Mouse (Mus musculus): ENCODE data around the gene Plxna4. TPM values are rescaled to one million over a fixed set of nuclear protein-coding genes. Genes with fewer than 3 reads are reported as not detected.

Plxna4 gene
- polyA plus RNA-seq, 1 experiment = 0.05 TPM

DNA sequence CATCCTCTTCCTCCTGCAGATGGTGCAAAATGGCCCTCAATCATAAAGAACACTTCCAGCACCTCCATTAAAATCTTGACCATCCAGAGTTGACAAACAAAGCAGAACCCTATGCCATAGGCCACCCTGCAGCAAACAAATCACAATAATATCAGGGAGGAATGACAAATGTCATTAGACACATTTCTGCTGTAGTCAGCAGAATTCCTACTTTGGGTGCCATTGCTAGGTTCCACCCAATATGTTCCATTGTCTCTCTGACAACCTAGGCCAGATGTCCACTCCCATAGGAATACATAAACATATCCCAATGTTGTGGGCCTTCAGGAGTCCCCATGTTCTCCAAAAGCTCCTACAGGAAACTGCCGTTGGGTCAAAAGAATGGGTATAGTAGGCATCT is 41.1 kb downstream of the Plxna4 start:
- no peak overlapping the region for H3K27ac ChIP-seq (ENCODE audit: insufficient read depth, low read depth, low read length)
- TF ChIP-seq CTCF (IDR thresholded peaks at IDR 0.05; ENCODE audit: low read depth, low read length) = no peak
- TF ChIP-seq POLR2A (IDR thresholded peaks at IDR 0.05; ENCODE audit: borderline replicate concordance, low read depth, low read length) = no peak
- H3K4me1 ChIP-seq (ENCODE audit: control insufficient read depth, insufficient read depth, low read length) = no peaks in the 10 kb centered on the region
- H3K4me3 ChIP-seq (ENCODE audit: insufficient read depth, low read length) = no peak overlapping the region

GRCm38 (mm10) chr6:32544021-32544420 is 44.0 kb downstream of the Plxna4 start:
- TF ChIP-seq POLR2A (IDR thresholded peaks at IDR 0.05; ENCODE audit: borderline replicate concordance, low read depth, low read length) (no peak), CTCF (IDR thresholded peaks at IDR 0.05; ENCODE audit: low read depth, low read length) (no peak)
- no peak overlapping the region for H3K27ac ChIP-seq (ENCODE audit: insufficient read depth, low read depth, low read length)
- H3K4me3 ChIP-seq (ENCODE audit: insufficient read depth, low read length) = no peak overlapping the region
- no peaks in the 10 kb centered on the region for H3K4me1 ChIP-seq (ENCODE audit: control insufficient read depth, insufficient read depth, low read length)

GRCm38 (mm10) chr6:32540155-32540554 is 47.8 kb downstream of the Plxna4 start:
- TF ChIP-seq CTCF (IDR thresholded peaks at IDR 0.05; ENCODE audit: low read depth, low read length) (no peak), POLR2A (IDR thresholded peaks at IDR 0.05; ENCODE audit: borderline replicate concordance, low read depth, low read length) (no peak)
- Histone ChIP-seq H3K27ac (ENCODE audit: insufficient read depth, low read depth, low read length) (no peak overlapping the region), H3K4me1 (ENCODE audit: control insufficient read depth, insufficient read depth, low read length) (no peaks in the 10 kb centered on the region), H3K4me3 (ENCODE audit: insufficient read depth, low read length) (no peak overlapping the region)

- Histone ChIP-seq H3K4me3 (ENCODE audit: insufficient read depth, low read length) (no peak overlapping the region), H3K27ac (ENCODE audit: insufficient read depth, low read depth, low read length) (no peak overlapping the region), H3K4me1 (ENCODE audit: control insufficient read depth, insufficient read depth, low read length) (no peaks in the 10 kb centered on the region)
- TF ChIP-seq CTCF (IDR thresholded peaks at IDR 0.05; ENCODE audit: low read depth, low read length) (no peak), POLR2A (IDR thresholded peaks at IDR 0.05; ENCODE audit: borderline replicate concordance, low read depth, low read length) (no peak)
Measured at GRCm38 (mm10) chr6:32533962-32534740, 53.8 kb downstream of the Plxna4 start.

DNA sequence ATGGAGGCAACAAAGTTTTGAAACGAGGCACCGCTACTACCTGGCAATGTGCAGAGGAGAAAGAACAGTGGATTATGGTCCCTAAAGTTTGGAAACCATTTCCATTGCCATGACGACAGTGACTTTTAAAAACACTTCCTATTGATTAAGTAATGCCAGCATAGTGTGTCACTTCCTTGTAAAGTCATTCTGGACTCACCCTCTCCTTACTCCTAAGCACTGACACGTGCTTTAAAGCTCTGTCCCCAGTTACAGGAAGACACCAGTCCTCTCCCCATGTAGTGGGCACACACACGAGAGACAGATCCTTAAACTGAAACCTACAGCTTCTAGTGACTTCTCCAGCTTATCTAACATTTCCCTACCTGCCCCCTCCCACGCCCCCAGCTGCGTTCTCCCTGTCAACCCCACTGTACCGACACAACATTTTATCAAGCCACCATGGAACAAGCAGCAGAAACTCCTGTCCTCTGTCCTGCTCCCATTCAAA is 59.9 kb downstream of the Plxna4 start:
- Histone ChIP-seq H3K4me1 (ENCODE audit: control insufficient read depth, insufficient read depth, low read length) (no peaks in the 10 kb centered on the region), H3K4me3 (ENCODE audit: insufficient read depth, low read length) (no peak overlapping the region), H3K27ac (ENCODE audit: insufficient read depth, low read depth, low read length) (no peak overlapping the region)
- TF ChIP-seq CTCF (IDR thresholded peaks at IDR 0.05; ENCODE audit: low read depth, low read length) = no peak
- no peak for TF ChIP-seq POLR2A (IDR thresholded peaks at IDR 0.05; ENCODE audit: borderline replicate concordance, low read depth, low read length)

GRCm38 (mm10) chr6:32527518-32527917 is 60.5 kb downstream of the Plxna4 start:
- H3K27ac ChIP-seq (ENCODE audit: insufficient read depth, low read depth, low read length) = no peak overlapping the region
- no peak overlapping the region for H3K4me3 ChIP-seq (ENCODE audit: insufficient read depth, low read length)
- TF ChIP-seq CTCF (IDR thresholded peaks at IDR 0.05; ENCODE audit: low read depth, low read length) (no peak), POLR2A (IDR thresholded peaks at IDR 0.05; ENCODE audit: borderline replicate concordance, low read depth, low read length) (no peak)
- H3K4me1 ChIP-seq (ENCODE audit: control insufficient read depth, insufficient read depth, low read length) = no peaks in the 10 kb centered on the region

DNA sequence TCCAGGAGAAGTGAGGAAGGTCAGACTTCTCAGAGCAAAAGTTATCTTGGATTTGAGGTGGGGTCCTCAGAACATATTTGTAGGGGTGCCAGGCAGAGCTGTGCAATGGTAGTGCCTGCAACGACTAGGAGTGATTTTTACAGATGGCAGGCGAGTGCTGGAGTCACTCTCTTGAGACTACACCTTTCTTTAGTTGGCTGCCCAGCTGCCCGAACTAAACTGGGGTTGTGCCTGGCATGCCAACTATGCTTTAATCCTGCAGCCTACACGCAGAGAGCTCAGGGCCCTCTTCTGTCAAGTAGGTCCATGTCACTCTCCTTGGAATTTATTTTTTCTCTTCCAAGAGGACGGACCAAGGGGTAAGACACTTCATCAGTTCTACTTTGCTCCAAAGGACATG is 61.2 kb downstream of the Plxna4 start:
- no peaks in the 10 kb centered on the region for H3K4me1 ChIP-seq (ENCODE audit: control insufficient read depth, insufficient read depth, low read length)

GRCm38 (mm10) chr6:32520097-32520496 is 67.9 kb downstream of the Plxna4 start:
- H3K4me1 ChIP-seq (ENCODE audit: control insufficient read depth, insufficient read depth, low read length) = no peaks in the 10 kb centered on the region
- no peak overlapping the region for H3K4me3 ChIP-seq (ENCODE audit: insufficient read depth, low read length)
- TF ChIP-seq CTCF (IDR thresholded peaks at IDR 0.05; ENCODE audit: low read depth, low read length) = no peak
- no peak for TF ChIP-seq POLR2A (IDR thresholded peaks at IDR 0.05; ENCODE audit: borderline replicate concordance, low read depth, low read length)
- no peak overlapping the region for H3K27ac ChIP-seq (ENCODE audit: insufficient read depth, low read depth, low read length)

More for the DNA sequence above, 61.2 kb downstream of the Plxna4 start:
- H3K4me3 ChIP-seq (ENCODE audit: insufficient read depth, low read length) = no peak overlapping the region
- no peak overlapping the region for H3K27ac ChIP-seq (ENCODE audit: insufficient read depth, low read depth, low read length)
- TF ChIP-seq CTCF (IDR thresholded peaks at IDR 0.05; ENCODE audit: low read depth, low read length) (no peak), POLR2A (IDR thresholded peaks at IDR 0.05; ENCODE audit: borderline replicate concordance, low read depth, low read length) (no peak)

DNA sequence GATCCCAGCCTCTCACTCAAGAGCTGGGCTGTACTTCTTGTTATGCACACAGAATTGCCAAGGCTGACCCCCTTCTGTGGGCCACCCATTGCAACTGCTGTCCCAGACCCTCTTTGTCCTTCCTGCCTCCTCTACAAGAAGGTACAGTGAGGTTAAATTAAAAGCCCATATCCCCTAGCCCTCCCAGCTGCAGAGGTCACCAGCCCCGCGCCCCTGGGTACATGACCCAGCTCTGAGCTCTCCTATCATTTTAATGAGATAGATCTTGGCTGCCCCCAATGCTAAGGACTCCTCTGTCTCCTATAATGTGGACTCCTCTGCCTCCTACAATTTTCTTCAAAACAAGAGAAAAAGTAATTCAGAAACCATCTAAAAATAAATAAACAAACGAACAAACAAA is 69.4 kb downstream of the Plxna4 start:
- Histone ChIP-seq H3K27ac (ENCODE audit: insufficient read depth, low read depth, low read length) (no peak overlapping the region), H3K4me3 (ENCODE audit: insufficient read depth, low read length) (no peak overlapping the region), H3K4me1 (ENCODE audit: control insufficient read depth, insufficient read depth, low read length) (no peaks in the 10 kb centered on the region)
- no peak for TF ChIP-seq CTCF (IDR thresholded peaks at IDR 0.05; ENCODE audit: low read depth, low read length)
- no peak for TF ChIP-seq POLR2A (IDR thresholded peaks at IDR 0.05; ENCODE audit: borderline replicate concordance, low read depth, low read length)

DNA sequence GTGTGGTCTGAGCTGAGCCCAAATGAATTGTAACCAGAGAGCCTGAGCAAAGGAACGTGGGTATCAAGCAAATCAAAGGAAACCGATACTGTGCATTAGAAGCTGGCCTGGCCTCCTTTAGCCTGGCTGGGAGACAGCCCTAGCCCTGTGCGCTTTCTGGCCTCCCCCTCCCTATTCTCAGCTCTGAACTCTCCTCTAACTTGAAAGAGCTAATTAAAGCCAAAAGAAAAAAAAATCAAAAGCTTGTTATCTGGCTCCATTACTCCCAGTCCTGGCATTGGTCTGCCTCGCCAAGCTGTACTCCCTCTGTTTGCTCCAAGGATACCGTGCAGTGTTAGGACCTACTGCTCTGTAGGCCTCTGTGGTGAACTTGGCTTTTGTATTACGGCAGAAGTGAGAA is 73.9 kb downstream of the Plxna4 start:
- Histone ChIP-seq H3K4me3 (ENCODE audit: insufficient read depth, low read length) (no peak overlapping the region), H3K4me1 (ENCODE audit: control insufficient read depth, insufficient read depth, low read length) (peaks cover 18% of the 10 kb centered on the region), H3K27ac (ENCODE audit: insufficient read depth, low read depth, low read length) (no peak overlapping the region)
- no peak for TF ChIP-seq CTCF (IDR thresholded peaks at IDR 0.05; ENCODE audit: low read depth, low read length)
- no peak for TF ChIP-seq POLR2A (IDR thresholded peaks at IDR 0.05; ENCODE audit: borderline replicate concordance, low read depth, low read length)
